Mouse (Mus musculus) ES-CJ7 (cell line): ENCODE measurements around the gene Ccdc96.

Source experiments
- DNase-seq: peaks from one replicate; pipeline ENCODE4 v3.0.0; 2011; ENCODE audit warnings: low read depth, low spot score

Ccdc96 gene

GRCm38 (mm10) chr5:36484171-36484990, at the start of gene Ccdc96, which contains the start of gene Tada2b:
Gene Ccdc96 (plus strand): TSS chr5:36484588.
Gene Tada2b (minus strand): TSS chr5:36484285.
- DNase-seq = peak; percentile 98

GRCm38 (mm10) chr5:36436858-36437257, 47.5 kb upstream of the Ccdc96 start:
- no peak for DNase-seq

- no peak for DNase-seq
These were observed 43.6 kb upstream of the Ccdc96 start for GRCm38 (mm10) chr5:36440741-36441140.

- DNase-seq = no peak
These were observed 39.8 kb upstream of the Ccdc96 start for GRCm38 (mm10) chr5:36444611-36445010.

GRCm38 (mm10) chr5:36445028-36445427, 39.4 kb upstream of the Ccdc96 start:
- DNase-seq = no peak

GRCm38 (mm10) chr5:36446166-36446890, 38.1 kb upstream of the Ccdc96 start:
- DNase-seq = no peak

GRCm38 (mm10) chr5:36447872-36448271, 36.5 kb upstream of the Ccdc96 start:
- no peak for DNase-seq

- no peak for DNase-seq
These were observed 34.6 kb upstream of the Ccdc96 start for GRCm38 (mm10) chr5:36449710-36450358.

GRCm38 (mm10) chr5:36451119-36451518, 33.3 kb upstream of the Ccdc96 start:
- DNase-seq = no peak

- no peak for DNase-seq
These were observed 32.5 kb upstream of the Ccdc96 start for GRCm38 (mm10) chr5:36451872-36452389.

- no peak for DNase-seq
These were observed 31.6 kb upstream of the Ccdc96 start for GRCm38 (mm10) chr5:36452821-36453220.

- no peak for DNase-seq
These were observed 26.7 kb upstream of the Ccdc96 start for GRCm38 (mm10) chr5:36457706-36458105.

- DNase-seq = peak; percentile 44
These were observed 25.5 kb upstream of the Ccdc96 start for GRCm38 (mm10) chr5:36458926-36459325.

GRCm38 (mm10) chr5:36460712-36461111, 23.7 kb upstream of the Ccdc96 start:
- DNase-seq = no peak

- DNase-seq = no peak
These were observed 23.2 kb upstream of the Ccdc96 start for GRCm38 (mm10) chr5:36461231-36461630.

- peak; percentile 69 for DNase-seq
These were observed 21.6 kb upstream of the Ccdc96 start for GRCm38 (mm10) chr5:36462810-36463209.

GRCm38 (mm10) chr5:36463391-36463790, 21.0 kb upstream of the Ccdc96 start:
- no peak for DNase-seq

- peak; percentile 100 for DNase-seq
These were observed 19.4 kb upstream of the Ccdc96 start, which contains the start of gene Grpel1 for GRCm38 (mm10) chr5:36464709-36465661. Gene Grpel1 (plus strand): TSS chr5:36464998.

GRCm38 (mm10) chr5:36465889-36466288, 18.5 kb upstream of the Ccdc96 start:
- DNase-seq = no peak

- DNase-seq = no peak
These were observed 13.2 kb upstream of the Ccdc96 start for GRCm38 (mm10) chr5:36471206-36471605.
